In genomic region chr13:37964128-37965087, GRCm38 (mm10) we compare ENCODE assay signal across 8 mouse cellular contexts. TPM values are rescaled to one million over a fixed set of nuclear protein-coding genes. Genes with fewer than 3 reads are reported as not detected.
DNase-seq lines count a peak whose midpoint lies in the region; ATAC-seq and TF ChIP-seq lines count a peak whose summit lies in the region.

No protein-coding gene starts in this region.

- H3K4me3 ChIP-seq in kidney, postnatal 0 days (replicated peaks; ENCODE audit: low read depth, low read length), result no peak overlapping the region
- peak overlapping the region; percentile 42; the same call in 1 of the 2 replicates for H3K4me3 ChIP-seq in intestine, embryonic 15.5 days (replicated peaks)

- no peaks in the 10 kb centered on the region for H3K27me3 ChIP-seq in kidney, postnatal 0 days (ENCODE audit: insufficient read depth, low read length)
- no peaks in the 10 kb centered on the region for H3K27me3 ChIP-seq in intestine, embryonic 15.5 days (replicated peaks)

- H3K4me2 ChIP-seq in kidney, postnatal 0 days (ENCODE audit: low read length), result peak overlapping the region; percentile 48
- peak overlapping the region; percentile 72 for H3K4me2 ChIP-seq in intestine, embryonic 15.5 days (replicated peaks)

- no peak for TF ChIP-seq CTCF in kidney, postnatal 0 days (IDR thresholded peaks at IDR 0.05; ENCODE audit: low read depth)

- WGBS in kidney, postnatal 0 days, result 49% methylated on average over 20 of the region's 20 CpGs
- 59% methylated on average over 20 of the region's 20 CpGs for WGBS in intestine, embryonic 15.5 days

- peaks cover 39% of the 10 kb centered on the region for H3K4me1 ChIP-seq in kidney, postnatal 0 days (replicated peaks; ENCODE audit: insufficient read depth, low read length)
- H3K4me1 ChIP-seq in intestine, embryonic 15.5 days (replicated peaks), result peaks cover 37% of the 10 kb centered on the region

- no peak overlapping the region for H3K27ac ChIP-seq in kidney, postnatal 0 days
- H3K27ac ChIP-seq in intestine, embryonic 15.5 days, result no peak overlapping the region

- H3K9ac ChIP-seq in kidney, postnatal 0 days (ENCODE audit: low read depth, low read length), result 0 out of 2 replicates have a peak overlapping the region, but pooled peaks have one; percentile 15
- no peak overlapping the region for H3K9ac ChIP-seq in intestine, embryonic 15.5 days

- H3K36me3 ChIP-seq in kidney, postnatal 0 days (ENCODE audit: insufficient read depth, low read length), result no peaks in the 10 kb centered on the region
- H3K36me3 ChIP-seq in intestine, embryonic 15.5 days, result no peaks in the 10 kb centered on the region

- no peak for DNase-seq in kidney, postnatal 0 days (ENCODE audit: low spot score)
- DNase-seq in kidney, postnatal 36 days, result no peak
- DNase-seq in c-Kit-positive CD71-positive TER-119-positive erythroid progenitor cells, embryonic 14.5 days (ENCODE audit: low spot score), result peak; percentile 34
- peak; percentile 14 for DNase-seq in naive thymus-derived CD4-positive, alpha-beta T cell, adult 2 months (ENCODE audit: low read depth)
- DNase-seq in cerebellum, adult 8-10 months, result no peak
- DNase-seq in adrenal gland, postnatal 25 days, result no peak
- no peak for DNase-seq in embryo, embryonic 11 days

- no peaks in the 10 kb centered on the region for H3K9me3 ChIP-seq in kidney, postnatal 0 days (replicated peaks; ENCODE audit: low read length)
- H3K9me3 ChIP-seq in intestine, embryonic 15.5 days, result no peaks in the 10 kb centered on the region

- ATAC-seq in kidney, postnatal 0 days (replicated peaks; ENCODE audit: low FRiP score, low read depth), result no peak
- ATAC-seq in intestine, embryonic 15.5 days, result no peak

RNA-seq across cellular contexts. Expression of gene Ssr1, which starts 29.6 kb away (rescaled TPM):
- 116 and 128 TPM in 2 replicates for polyA plus RNA-seq in kidney, postnatal 0 days (2015; fragmentation: Nextera tagmentation; extraction: Ambion mirVana)
- 138 and 145 TPM in 2 replicates for polyA plus RNA-seq in intestine, embryonic 15.5 days (2015; fragmentation: Nextera tagmentation; extraction: Ambion mirVana)
- total RNA-seq in adrenal gland, postnatal 25 days (2021), result 90.3 and 126 TPM in 2 replicates

Comparison
In these comparisons a context has a peak if more than half of its experiments do, and no peak if none do; other contexts are left out.
1. DNase-seq: peak in c-Kit-positive CD71-positive TER-119-positive erythroid progenitor cells, embryonic 14.5 days (single experiment) and naive thymus-derived CD4-positive, alpha-beta T cell, adult 2 months (single experiment); none in kidney, postnatal 0 days (single experiment), kidney, postnatal 36 days (0 of 2), cerebellum, adult 8-10 months (single experiment), adrenal gland, postnatal 25 days (single experiment) and embryo, embryonic 11 days (single experiment).